ENCODE assay signal across 8 mouse cellular contexts in genomic region chr4:120692717-120693116, GRCm38 (mm10). TPM values are rescaled to one million over a fixed set of nuclear protein-coding genes. Genes with fewer than 3 reads are reported as not detected.
DNase-seq lines count a peak whose midpoint lies in the region; ATAC-seq and TF ChIP-seq lines count a peak whose summit lies in the region.

No protein-coding gene starts in this region.

- no peaks in the 10 kb centered on the region for H3K36me3 ChIP-seq in forebrain, embryonic 10.5 days (replicated peaks)
- H3K36me3 ChIP-seq in forebrain, embryonic 15.5 days = no peaks in the 10 kb centered on the region
- no peaks in the 10 kb centered on the region for H3K36me3 ChIP-seq in limb, embryonic 11.5 days (ENCODE audit: control insufficient read depth, insufficient read depth, low read length)
- H3K36me3 ChIP-seq in small intestine, adult 2 months (ENCODE audit: control insufficient read depth, insufficient read depth, low read length) = no peaks in the 10 kb centered on the region

- 39% methylated on average over 10 of the region's 10 CpGs for WGBS in forebrain, embryonic 10.5 days
- WGBS in forebrain, embryonic 15.5 days = 39% methylated on average over 10 of the region's 10 CpGs
- WGBS in limb, embryonic 11.5 days = 44% methylated on average over 10 of the region's 10 CpGs
- 45% methylated on average over 10 of the region's 10 CpGs for WGBS in small intestine, adult 2 months

- H3K9ac ChIP-seq in forebrain, embryonic 15.5 days (replicated peaks) = no peak overlapping the region
- H3K9ac ChIP-seq in limb, embryonic 11.5 days (ENCODE audit: low read length) = no peak overlapping the region

- H3K4me2 ChIP-seq in forebrain, embryonic 15.5 days (replicated peaks) = no peak overlapping the region
- no peak overlapping the region for H3K4me2 ChIP-seq in limb, embryonic 11.5 days (ENCODE audit: low read depth, severe bottlenecking)

- peak; percentile 59 for DNase-seq in forebrain, embryonic 10.5 days (ENCODE audit: extremely low spot score, low spot score)
- DNase-seq in ovary, postnatal 36 days (ENCODE audit: low spot score) = peak; percentile 63
- no peak for DNase-seq in ovary, adult 18-20 months (ENCODE audit: low spot score)
- DNase-seq in cerebellum, adult 11-12 months = peak; percentile 52
- peak; percentile 66 for DNase-seq in limb, embryonic 11.5 days (ENCODE audit: low spot score)

- no peak overlapping the region for H3K27ac ChIP-seq in forebrain, embryonic 10.5 days
- H3K27ac ChIP-seq in forebrain, embryonic 15.5 days (replicated peaks) = no peak overlapping the region
- H3K27ac ChIP-seq in limb, embryonic 11.5 days (replicated peaks; ENCODE audit: low read depth, low read length) = no peak overlapping the region
- H3K27ac ChIP-seq in small intestine, adult 2 months (ENCODE audit: insufficient read depth, low read depth, low read length) = no peak overlapping the region

- TF ChIP-seq POLR2A in small intestine, adult 2 months (IDR thresholded peaks at IDR 0.05; ENCODE audit: low read depth, low read length) = no peak

- peaks cover 33% of the 10 kb centered on the region for H3K27me3 ChIP-seq in forebrain, embryonic 10.5 days (ENCODE audit: poor library complexity, severe bottlenecking)
- peaks cover 7% of the 10 kb centered on the region; the same call in 1 of the 2 replicates for H3K27me3 ChIP-seq in forebrain, embryonic 15.5 days
- peaks cover 10% of the 10 kb centered on the region for H3K27me3 ChIP-seq in limb, embryonic 11.5 days (ENCODE audit: control insufficient read depth, insufficient read depth, low read length)
- no peaks in the 10 kb centered on the region for H3K27me3 ChIP-seq in small intestine, adult 2 months (ENCODE audit: control insufficient read depth, insufficient read depth, low read length)

- H3K4me1 ChIP-seq in forebrain, embryonic 10.5 days = peaks cover 8% of the 10 kb centered on the region
- H3K4me1 ChIP-seq in forebrain, embryonic 15.5 days = no peaks in the 10 kb centered on the region
- H3K4me1 ChIP-seq in limb, embryonic 11.5 days (ENCODE audit: control insufficient read depth, insufficient read depth, low read length) = no peaks in the 10 kb centered on the region
- peaks cover 2% of the 10 kb centered on the region for H3K4me1 ChIP-seq in small intestine, adult 2 months (ENCODE audit: control insufficient read depth, insufficient read depth, insufficient read length, low read length)

- no peak overlapping the region for H3K4me3 ChIP-seq in forebrain, embryonic 10.5 days
- no peak overlapping the region for H3K4me3 ChIP-seq in forebrain, embryonic 15.5 days
- H3K4me3 ChIP-seq in limb, embryonic 11.5 days (ENCODE audit: low read depth, low read length) = no peak overlapping the region
- no peak overlapping the region for H3K4me3 ChIP-seq in small intestine, adult 2 months (ENCODE audit: low read depth, low read length)

- TF ChIP-seq CTCF in small intestine, adult 2 months (IDR thresholded peaks at IDR 0.05; ENCODE audit: extremely low read depth, insufficient read length, insufficient replicate concordance, low read depth, low read length) = peak; percentile 63; the same call in 1 of the 2 replicates

- no peak for ATAC-seq in forebrain, embryonic 15.5 days (replicated peaks)
- peak; percentile 59 for ATAC-seq in granulocyte monocyte progenitor cell, adult 5-6 weeks (replicated peaks; ENCODE audit: poor library complexity, severe bottlenecking)
- ATAC-seq in limb, embryonic 11.5 days (ENCODE audit: insufficient number of reproducible peaks, low FRiP score, low TSS enrichment, low read depth) = no peak

- H3K9me3 ChIP-seq in forebrain, embryonic 10.5 days = no peaks in the 10 kb centered on the region
- no peaks in the 10 kb centered on the region for H3K9me3 ChIP-seq in forebrain, embryonic 15.5 days
- H3K9me3 ChIP-seq in limb, embryonic 11.5 days (ENCODE audit: control insufficient read depth, low read length) = no peaks in the 10 kb centered on the region

RNA-seq across cellular contexts. Expression of gene Cited4, which starts 26.3 kb away (rescaled TPM):
- polyA plus RNA-seq in forebrain, embryonic 10.5 days (2016; fragmentation: Nextera tagmentation; extraction: Ambion mirVana) = 13.8 and 14.3 TPM in 2 replicates
- 0.41 and 0.64 TPM in 2 replicates for polyA plus RNA-seq in forebrain, embryonic 15.5 days (2015; fragmentation: Nextera tagmentation; extraction: Ambion mirVana)
- 4.4 TPM in 2 replicates for total RNA-seq in granulocyte monocyte progenitor cell, adult 5-6 weeks (2014; fragmentation: Nextera tagmentation)
- total RNA-seq in granulocyte monocyte progenitor cell, adult 5-6 weeks (2017) = 2.1 and 2.4 TPM in 2 replicates
- polyA plus RNA-seq in limb, embryonic 11.5 days (2014; fragmentation: Nextera tagmentation; extraction: Ambion mirVana) = 5.9 and 7.3 TPM in 2 replicates
- polyA plus RNA-seq in small intestine, adult 2 months (2012; rRNA removed) = 18.6 and 21.0 TPM in 2 replicates

RNA-seq across cellular contexts. Expression of gene Kcnq4, which starts 55.7 kb away (rescaled TPM):
- polyA plus RNA-seq in forebrain, embryonic 10.5 days (2016; fragmentation: Nextera tagmentation; extraction: Ambion mirVana) = 1.5 and 1.8 TPM in 2 replicates
- 8.8 TPM in 2 replicates for polyA plus RNA-seq in forebrain, embryonic 15.5 days (2015; fragmentation: Nextera tagmentation; extraction: Ambion mirVana)
- total RNA-seq in granulocyte monocyte progenitor cell, adult 5-6 weeks (2014; fragmentation: Nextera tagmentation) = 0.96 TPM in 1 of 2 replicates, not detected in the other
- total RNA-seq in granulocyte monocyte progenitor cell, adult 5-6 weeks (2017) = not detected in 2 replicates
- polyA plus RNA-seq in limb, embryonic 11.5 days (2014; fragmentation: Nextera tagmentation; extraction: Ambion mirVana) = 5.1 and 6.1 TPM in 2 replicates
- polyA plus RNA-seq in small intestine, adult 2 months (2012; rRNA removed) = 3.0 and 4.3 TPM in 2 replicates
